In genomic region chr10:4589576-4589975, GRCm38 (mm10) we compare ENCODE assay signal across 21 mouse cellular contexts. TPM values are rescaled to one million over a fixed set of nuclear protein-coding genes. Genes with fewer than 3 reads are reported as not detected.
DNase-seq lines count a peak whose midpoint lies in the region; ATAC-seq and TF ChIP-seq lines count a peak whose summit lies in the region.
"Had no signal": no experiment of that assay in that cellular context is flagged by ENCODE, and none has a peak within 500 bp of the region (broad histone marks: within the 10 kb centered on the region; RNA-seq: fewer than 3 reads in every experiment).

No protein-coding gene starts in this region.

- no peaks in the 10 kb centered on the region for H3K4me1 ChIP-seq in hindbrain, embryonic 16.5 days (ENCODE audit: control insufficient read depth, insufficient read depth, low read depth, low read length)
- H3K4me1 ChIP-seq in hindbrain, postnatal 0 days (ENCODE audit: insufficient read depth, low read length) = no peaks in the 10 kb centered on the region
- H3K4me1 ChIP-seq in kidney, embryonic 16.5 days (ENCODE audit: insufficient read depth, low read length) = 0 out of 2 replicates have a peak, but pooled peaks cover 4% of the 10 kb centered on the region
- H3K4me1 ChIP-seq: embryonic facial prominence, embryonic 10.5 days; forebrain, embryonic 10.5 days; heart, embryonic 13.5 days; hindbrain, embryonic 12.5 days had no signal

- H3K9ac ChIP-seq in hindbrain, embryonic 16.5 days (ENCODE audit: low read depth, low read length) = no peak overlapping the region
- H3K9ac ChIP-seq in hindbrain, postnatal 0 days (replicated peaks; ENCODE audit: low read length) = no peak overlapping the region
- H3K9ac ChIP-seq in kidney, embryonic 16.5 days (replicated peaks; ENCODE audit: low read length) = no peak overlapping the region
- H3K9ac ChIP-seq: heart, embryonic 13.5 days; hindbrain, embryonic 12.5 days had no signal

- H3K9me3 ChIP-seq in hindbrain, embryonic 16.5 days (ENCODE audit: control insufficient read depth, low read length) = no peaks in the 10 kb centered on the region
- H3K9me3 ChIP-seq in hindbrain, postnatal 0 days (ENCODE audit: low read length) = no peaks in the 10 kb centered on the region
- peaks cover 6% of the 10 kb centered on the region; the same call in 1 of the 2 replicates for H3K9me3 ChIP-seq in kidney, embryonic 16.5 days (ENCODE audit: low read length)
- H3K9me3 ChIP-seq: embryonic facial prominence, embryonic 10.5 days; forebrain, embryonic 10.5 days; heart, embryonic 13.5 days; hindbrain, embryonic 12.5 days had no signal

- H3K27me3 ChIP-seq in hindbrain, embryonic 16.5 days (replicated peaks; ENCODE audit: control insufficient read depth, insufficient read depth, low read length) = no peaks in the 10 kb centered on the region
- H3K27me3 ChIP-seq in hindbrain, postnatal 0 days (ENCODE audit: insufficient read depth, low read length) = no peaks in the 10 kb centered on the region
- no peaks in the 10 kb centered on the region for H3K27me3 ChIP-seq in kidney, embryonic 16.5 days (ENCODE audit: insufficient read depth, low read length)
- H3K27me3 ChIP-seq: CH12.LX; heart, embryonic 13.5 days; hindbrain, embryonic 12.5 days had no signal

- peak; percentile 40; the same call in 1 of the 2 replicates for ATAC-seq in hindbrain, embryonic 16.5 days
- no peak for ATAC-seq in hindbrain, postnatal 0 days
- peak; percentile 67; the same call in 1 of the 2 replicates for ATAC-seq in kidney, embryonic 16.5 days (ENCODE audit: low FRiP score, low TSS enrichment)
- no peak for ATAC-seq in erythroblast, adult 5-6 weeks (replicated peaks; ENCODE audit: low FRiP score, poor library complexity, severe bottlenecking)
- ATAC-seq: forebrain, embryonic 14.5 days; intestine, embryonic 16.5 days had no signal

- H3K4me3 ChIP-seq in hindbrain, embryonic 16.5 days (ENCODE audit: low read length) = no peak overlapping the region
- H3K4me3 ChIP-seq in hindbrain, postnatal 0 days (ENCODE audit: low read length) = no peak overlapping the region
- H3K4me3 ChIP-seq in kidney, embryonic 16.5 days (ENCODE audit: low read length) = no peak overlapping the region
- H3K4me3 ChIP-seq: embryonic facial prominence, embryonic 10.5 days; erythroblast, embryonic 14.5 days; forebrain, embryonic 10.5 days; gastrocnemius, adult 2 months; heart, embryonic 13.5 days; hindbrain, embryonic 12.5 days had no signal

- no peaks in the 10 kb centered on the region for H3K36me3 ChIP-seq in hindbrain, embryonic 16.5 days (ENCODE audit: control insufficient read depth, insufficient read depth, low read length)
- H3K36me3 ChIP-seq in hindbrain, postnatal 0 days (ENCODE audit: insufficient read depth, low read length) = no peaks in the 10 kb centered on the region
- H3K36me3 ChIP-seq in kidney, embryonic 16.5 days (ENCODE audit: insufficient read depth, low read length) = no peaks in the 10 kb centered on the region
- H3K36me3 ChIP-seq: embryonic facial prominence, embryonic 10.5 days; forebrain, embryonic 10.5 days; heart, embryonic 13.5 days; hindbrain, embryonic 12.5 days had no signal

- WGBS in hindbrain, embryonic 16.5 days = 74% methylated on average over 4 of the region's 4 CpGs
- 56% methylated on average over 4 of the region's 4 CpGs for WGBS in hindbrain, postnatal 0 days
- WGBS in kidney, embryonic 16.5 days = 49% methylated on average over 4 of the region's 4 CpGs

- H3K4me2 ChIP-seq in hindbrain, embryonic 16.5 days (ENCODE audit: low read length) = no peak overlapping the region
- no peak overlapping the region for H3K4me2 ChIP-seq in hindbrain, postnatal 0 days (ENCODE audit: low read depth, low read length)
- H3K4me2 ChIP-seq in kidney, embryonic 16.5 days (replicated peaks; ENCODE audit: low read depth, low read length) = no peak overlapping the region
- H3K4me2 ChIP-seq: heart, embryonic 13.5 days; hindbrain, embryonic 12.5 days had no signal

- peak; percentile 36 for DNase-seq in adrenal gland, adult 2 months
- no peak for DNase-seq in adrenal gland, postnatal 25 days
- DNase-seq in hindbrain, postnatal 0 days (ENCODE audit: low spot score) = no peak
- DNase-seq in kidney, adult 18-20 months = no peak
- DNase-seq in Muller cell, postnatal 12 days (ENCODE audit: inconsistent ontology term) = peak; percentile 13
- DNase-seq: adrenal gland, postnatal 36 days; cerebellum, adult 8-10 months; gastrocnemius, adult 2 months; gastrocnemius, postnatal 25 days; heart, postnatal 4 days had no signal

- no peak overlapping the region for H3K27ac ChIP-seq in hindbrain, embryonic 16.5 days (ENCODE audit: low read depth, low read length)
- no peak overlapping the region for H3K27ac ChIP-seq in hindbrain, postnatal 0 days
- no peak overlapping the region for H3K27ac ChIP-seq in kidney, embryonic 16.5 days (ENCODE audit: low read length)
- H3K27ac ChIP-seq: embryonic facial prominence, embryonic 10.5 days; forebrain, embryonic 10.5 days; gastrocnemius, adult 2 months; heart, embryonic 13.5 days; hindbrain, embryonic 12.5 days had no signal

- no peak for TF ChIP-seq CTCF in hindbrain, postnatal 0 days (IDR thresholded peaks at IDR 0.05; ENCODE audit: low read depth)

RNA-seq across cellular contexts. Expression of gene Esr1, which starts 21.8 kb away (rescaled TPM):
- total RNA-seq in adrenal gland, adult 2 months (2021) = 10 to 100 TPM; 17.3 to 31.9 TPM
- 15.3 and 22.1 TPM in 2 replicates for polyA plus RNA-seq in adrenal gland, adult 2 months (2012; rRNA removed)
- 12.0 and 12.8 TPM in 2 replicates for total RNA-seq in adrenal gland, postnatal 25 days (2021)
- polyA plus RNA-seq in hindbrain, embryonic 16.5 days (2015; fragmentation: Nextera tagmentation; extraction: Ambion mirVana) = 0.27 and 0.63 TPM in 2 replicates
- 0.58 and 0.93 TPM in 2 replicates for total RNA-seq in hindbrain, postnatal 0 days (2014; rRNA removed)
- 0.63 and 0.67 TPM in 2 replicates for polyA plus RNA-seq in hindbrain, postnatal 0 days (2015; fragmentation: Nextera tagmentation; extraction: Ambion mirVana)
- 2.5 and 2.6 TPM in 2 replicates for polyA plus RNA-seq in kidney, embryonic 16.5 days (2015; fragmentation: Nextera tagmentation; extraction: Ambion mirVana)
- 4.4 and 5.6 TPM in 2 replicates for total RNA-seq in erythroblast, adult 5-6 weeks (2015; ENCODE audit: low replicate concordance)
- 0.42 and 1.2 TPM in 2 replicates for total RNA-seq in erythroblast, adult 5-6 weeks (2017; ENCODE audit: low replicate concordance)
- polyA plus RNA-seq: forebrain, embryonic 10.5 days had no signal

Comparison
In these comparisons a context has a peak if more than half of its experiments do, and no peak if none do; other contexts are left out.
1. DNase-seq: peak in adrenal gland, adult 2 months (single experiment) and Muller cell, postnatal 12 days (single experiment); none in adrenal gland, postnatal 25 days (single experiment), hindbrain, postnatal 0 days (single experiment) and kidney, adult 18-20 months (single experiment).
2. ATAC-seq: peak in hindbrain, embryonic 16.5 days (single experiment) and kidney, embryonic 16.5 days (single experiment); none in hindbrain, postnatal 0 days (single experiment) and erythroblast, adult 5-6 weeks (single experiment).